Mouse (Mus musculus): Measurements from ENCODE around the gene Lrrc4. TPM values are rescaled to one million over a fixed set of nuclear protein-coding genes. Genes with fewer than 3 reads are reported as not detected.

The Lrrc4 gene
- polyA plus RNA-seq, 1 experiment: 0.82 TPM

GRCm38 (mm10) chr6:28771331-28771730 is 60.2 kb downstream of the Lrrc4 start:
- H3K4me3 ChIP-seq (replicated peaks; ENCODE audit: extremely low read depth, low read depth, low read length): no peak overlapping the region
- DNase-seq: no peak
- H3K4me1 ChIP-seq (ENCODE audit: control insufficient read depth, insufficient read depth, low read length): peaks cover 2% of the 10 kb centered on the region; the same call in 1 of the 2 replicates
- TF ChIP-seq POLR2A (IDR thresholded peaks at IDR 0.05; ENCODE audit: borderline replicate concordance, extremely low read depth, low read depth, low read length) (no peak), CTCF (IDR thresholded peaks at IDR 0.05; ENCODE audit: insufficient read depth, low read length) (no peak)
- WGBS: 61% methylated on average over 2 of the region's 2 CpGs

GRCm38 (mm10) chr6:28767891-28768481 is 63.6 kb downstream of the Lrrc4 start:
- Histone ChIP-seq H3K4me3 (replicated peaks; ENCODE audit: extremely low read depth, low read depth, low read length) (no peak overlapping the region), H3K4me1 (ENCODE audit: control insufficient read depth, insufficient read depth, low read length) (peaks cover 3% of the 10 kb centered on the region; the same call in 1 of the 2 replicates)
- TF ChIP-seq CTCF (IDR thresholded peaks at IDR 0.05; ENCODE audit: insufficient read depth, low read length) (no peak), POLR2A (IDR thresholded peaks at IDR 0.05; ENCODE audit: borderline replicate concordance, extremely low read depth, low read depth, low read length) (no peak)
- 68% methylated on average over 6 of the region's 6 CpGs for WGBS
- DNase-seq: no peak

- WGBS: 34% methylated on average over 3 of the region's 3 CpGs
- Histone ChIP-seq H3K4me3 (replicated peaks; ENCODE audit: extremely low read depth, low read depth, low read length) (no peak overlapping the region), H3K4me1 (ENCODE audit: control insufficient read depth, insufficient read depth, low read length) (peaks cover 3% of the 10 kb centered on the region; the same call in 1 of the 2 replicates)
- DNase-seq: no peak
- TF ChIP-seq CTCF (IDR thresholded peaks at IDR 0.05; ENCODE audit: insufficient read depth, low read length) (no peak), POLR2A (IDR thresholded peaks at IDR 0.05; ENCODE audit: borderline replicate concordance, extremely low read depth, low read depth, low read length) (no peak)
Measured at GRCm38 (mm10) chr6:28766622-28767021, 64.9 kb downstream of the Lrrc4 start.

- 69% methylated on average over 5 of the region's 5 CpGs for WGBS
- DNase-seq: no peak
- peaks cover 3% of the 10 kb centered on the region; the same call in 1 of the 2 replicates for H3K4me1 ChIP-seq (ENCODE audit: control insufficient read depth, insufficient read depth, low read length)
- TF ChIP-seq CTCF (IDR thresholded peaks at IDR 0.05; ENCODE audit: insufficient read depth, low read length): no peak
- TF ChIP-seq POLR2A (IDR thresholded peaks at IDR 0.05; ENCODE audit: borderline replicate concordance, extremely low read depth, low read depth, low read length): no peak
- no peak overlapping the region for H3K4me3 ChIP-seq (replicated peaks; ENCODE audit: extremely low read depth, low read depth, low read length)
Measured at GRCm38 (mm10) chr6:28762132-28762775, 69.3 kb downstream of the Lrrc4 start.

- peaks cover 3% of the 10 kb centered on the region; the same call in 1 of the 2 replicates for H3K4me1 ChIP-seq (ENCODE audit: control insufficient read depth, insufficient read depth, low read length)
- DNase-seq: no peak
- no peak overlapping the region for H3K4me3 ChIP-seq (replicated peaks; ENCODE audit: extremely low read depth, low read depth, low read length)
- 74% methylated on average over 3 of the region's 3 CpGs for WGBS
- TF ChIP-seq POLR2A (IDR thresholded peaks at IDR 0.05; ENCODE audit: borderline replicate concordance, extremely low read depth, low read depth, low read length) (no peak), CTCF (IDR thresholded peaks at IDR 0.05; ENCODE audit: insufficient read depth, low read length) (no peak)
Measured at GRCm38 (mm10) chr6:28761728-28762127, 69.8 kb downstream of the Lrrc4 start.

GRCm38 (mm10) chr6:28758293-28758692 is 73.3 kb downstream of the Lrrc4 start:
- Histone ChIP-seq H3K4me3 (replicated peaks; ENCODE audit: extremely low read depth, low read depth, low read length) (no peak overlapping the region), H3K4me1 (ENCODE audit: control insufficient read depth, insufficient read depth, low read length) (no peaks in the 10 kb centered on the region)
- WGBS: 79% methylated on average over 4 of the region's 4 CpGs
- no peak for DNase-seq
- TF ChIP-seq POLR2A (IDR thresholded peaks at IDR 0.05; ENCODE audit: borderline replicate concordance, extremely low read depth, low read depth, low read length): no peak
- TF ChIP-seq CTCF (IDR thresholded peaks at IDR 0.05; ENCODE audit: insufficient read depth, low read length): no peak

- H3K4me3 ChIP-seq (replicated peaks; ENCODE audit: extremely low read depth, low read depth, low read length): no peak overlapping the region
- no peak for DNase-seq
- H3K4me1 ChIP-seq (ENCODE audit: control insufficient read depth, insufficient read depth, low read length): no peaks in the 10 kb centered on the region; the same call in 1 of the 2 replicates
- 69% methylated on average over 10 of the region's 10 CpGs for WGBS
- TF ChIP-seq POLR2A (IDR thresholded peaks at IDR 0.05; ENCODE audit: borderline replicate concordance, extremely low read depth, low read depth, low read length) (no peak), CTCF (IDR thresholded peaks at IDR 0.05; ENCODE audit: insufficient read depth, low read length) (no peak)
Measured at GRCm38 (mm10) chr6:28756306-28757018, 75.1 kb downstream of the Lrrc4 start.

GRCm38 (mm10) chr6:28754127-28754898 is 77.2 kb downstream of the Lrrc4 start:
- Histone ChIP-seq H3K4me1 (ENCODE audit: control insufficient read depth, insufficient read depth, low read length) (no peaks in the 10 kb centered on the region; the same call in 1 of the 2 replicates), H3K4me3 (replicated peaks; ENCODE audit: extremely low read depth, low read depth, low read length) (no peak overlapping the region)
- TF ChIP-seq POLR2A (IDR thresholded peaks at IDR 0.05; ENCODE audit: borderline replicate concordance, extremely low read depth, low read depth, low read length) (no peak), CTCF (IDR thresholded peaks at IDR 0.05; ENCODE audit: insufficient read depth, low read length) (no peak)
- no peak for DNase-seq
- 86% methylated on average over 6 of the region's 6 CpGs for WGBS

GRCm38 (mm10) chr6:28753681-28754080 is 77.9 kb downstream of the Lrrc4 start:
- WGBS: 94% methylated on average over 5 of the region's 5 CpGs
- TF ChIP-seq POLR2A (IDR thresholded peaks at IDR 0.05; ENCODE audit: borderline replicate concordance, extremely low read depth, low read depth, low read length): no peak
- TF ChIP-seq CTCF (IDR thresholded peaks at IDR 0.05; ENCODE audit: insufficient read depth, low read length): no peak
- no peak for DNase-seq

More at GRCm38 (mm10) chr6:28753681-28754080, 77.9 kb downstream of the Lrrc4 start:
- H3K4me1 ChIP-seq (ENCODE audit: control insufficient read depth, insufficient read depth, low read length): no peaks in the 10 kb centered on the region; the same call in 1 of the 2 replicates
- no peak overlapping the region for H3K4me3 ChIP-seq (replicated peaks; ENCODE audit: extremely low read depth, low read depth, low read length)
